9 mouse cellular contexts compared by ENCODE assay signal in the genomic region with DNA sequence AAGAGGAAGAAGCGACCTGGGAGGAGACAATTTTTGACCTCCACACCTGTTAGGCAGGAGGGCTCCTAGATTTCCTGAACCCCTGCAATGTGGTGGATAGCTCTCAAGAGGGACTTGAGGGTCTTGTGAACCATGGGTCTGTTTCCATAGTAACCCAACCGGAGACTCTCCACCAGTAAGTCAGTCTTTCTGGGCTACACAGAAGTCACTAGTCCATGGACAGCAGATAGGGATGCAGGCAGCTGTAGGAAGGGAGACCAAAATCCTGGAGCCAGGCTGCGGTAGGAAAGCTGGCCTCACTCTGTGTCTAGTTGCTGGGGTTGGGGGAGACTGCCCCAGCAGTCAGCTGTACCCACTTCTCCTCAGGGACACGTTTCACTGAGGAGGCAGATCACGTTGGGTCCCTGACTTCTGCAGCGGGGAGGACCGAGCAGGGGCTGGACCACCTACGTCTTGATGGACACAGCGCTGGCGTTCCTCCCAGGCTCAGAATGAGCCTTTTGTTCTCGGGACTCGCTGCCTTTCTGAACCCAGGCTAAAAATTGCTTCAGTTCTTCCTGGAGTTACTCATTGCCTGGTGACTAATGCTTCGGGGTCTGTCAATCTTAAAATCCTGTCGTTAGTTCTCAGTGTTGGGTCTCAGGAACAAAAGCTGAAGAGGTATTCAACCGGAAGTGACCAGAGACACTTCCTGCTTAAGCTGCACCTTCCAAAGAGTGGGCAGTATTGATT. TPM values are rescaled to one million over a fixed set of nuclear protein-coding genes. Genes with fewer than 3 reads are reported as not detected.
DNase-seq lines count a peak whose midpoint lies in the region; ATAC-seq and TF ChIP-seq lines count a peak whose summit lies in the region.
"Had no signal": no experiment of that assay in that cellular context is flagged by ENCODE, and none has a peak within 500 bp of the region (broad histone marks: within the 10 kb centered on the region; RNA-seq: fewer than 3 reads in every experiment).

No protein-coding gene starts in this region.

- ATAC-seq in midbrain, embryonic 11.5 days (ENCODE audit: low FRiP score) = peak; percentile 30; the same call in 1 of the 2 replicates
- 0 out of 2 replicates have a peak, but pooled peaks have one; percentile 52 for ATAC-seq in hindbrain, embryonic 11.5 days (ENCODE audit: low FRiP score)

- TF ChIP-seq POLR2A in cerebellum, adult 2 months (IDR thresholded peaks at IDR 0.05; ENCODE audit: borderline replicate concordance, insufficient read depth, low read length) = no peak

- no peak overlapping the region for H3K9ac ChIP-seq in midbrain, embryonic 11.5 days (ENCODE audit: low read length)
- no peak overlapping the region for H3K9ac ChIP-seq in hindbrain, embryonic 11.5 days (ENCODE audit: low read depth, low read length)

- H3K4me1 ChIP-seq in cerebellum, adult 2 months (ENCODE audit: control insufficient read depth, insufficient read depth, low read length) = peaks cover 4% of the 10 kb centered on the region
- no peaks in the 10 kb centered on the region; the same call in 1 of the 2 replicates for H3K4me1 ChIP-seq in midbrain, embryonic 11.5 days (ENCODE audit: control insufficient read depth, insufficient read depth, low read length)
- H3K4me1 ChIP-seq in midbrain, embryonic 10.5 days = peaks cover 13% of the 10 kb centered on the region
- H3K4me1 ChIP-seq in hindbrain, embryonic 11.5 days (replicated peaks; ENCODE audit: control insufficient read depth, insufficient read depth, low read length) = no peaks in the 10 kb centered on the region

- H3K36me3 ChIP-seq in midbrain, embryonic 11.5 days (ENCODE audit: control insufficient read depth, insufficient read depth, low read length) = no peaks in the 10 kb centered on the region
- H3K36me3 ChIP-seq in midbrain, embryonic 10.5 days = no peaks in the 10 kb centered on the region
- no peaks in the 10 kb centered on the region for H3K36me3 ChIP-seq in hindbrain, embryonic 11.5 days (ENCODE audit: control insufficient read depth, insufficient read depth, low read length)

- H3K4me3 ChIP-seq in cerebellum, adult 2 months (replicated peaks; ENCODE audit: insufficient read depth, low read depth, low read length) = no peak overlapping the region
- H3K4me3 ChIP-seq in midbrain, embryonic 11.5 days (ENCODE audit: low read depth, low read length) = no peak overlapping the region
- H3K4me3 ChIP-seq in midbrain, embryonic 10.5 days = no peak overlapping the region
- H3K4me3 ChIP-seq in hindbrain, embryonic 11.5 days (ENCODE audit: low read depth, low read length) = no peak overlapping the region
- H3K4me3 ChIP-seq: erythroblast, embryonic 14.5 days had no signal

- H3K27ac ChIP-seq in cerebellum, adult 2 months (ENCODE audit: insufficient read depth, low read length) = peak overlapping the region; percentile 72; the same call in 1 of the 2 replicates
- no peak overlapping the region for H3K27ac ChIP-seq in midbrain, embryonic 11.5 days (ENCODE audit: low read depth, low read length)
- H3K27ac ChIP-seq in midbrain, embryonic 10.5 days (replicated peaks) = no peak overlapping the region; the same call in 1 of the 2 replicates
- H3K27ac ChIP-seq in hindbrain, embryonic 11.5 days (ENCODE audit: low read depth, low read length) = no peak overlapping the region

- peak in 1 of 2 experiments; percentile 38 for DNase-seq in cerebellum, adult 2 months
- DNase-seq in cerebellum, adult 9-10 months = no peak
- no peak for DNase-seq in midbrain, embryonic 11.5 days (ENCODE audit: low spot score, missing footprints)
- DNase-seq in midbrain, embryonic 10.5 days (ENCODE audit: low spot score) = no peak
- DNase-seq in hindbrain, embryonic 11.5 days (ENCODE audit: low spot score) = peak; percentile 42
- DNase-seq in neural tube, embryonic 10.5 days (ENCODE audit: extremely low spot score, low spot score) = peak; percentile 36
- DNase-seq in lung, postnatal 14 days = no peak
- DNase-seq in frontal cortex, postnatal 25 days (ENCODE audit: low spot score in 2 of 2) = no peak

- H3K9me3 ChIP-seq in midbrain, embryonic 11.5 days (ENCODE audit: control insufficient read depth, low read length) = no peaks in the 10 kb centered on the region
- H3K9me3 ChIP-seq in midbrain, embryonic 10.5 days (replicated peaks) = no peaks in the 10 kb centered on the region
- no peaks in the 10 kb centered on the region for H3K9me3 ChIP-seq in hindbrain, embryonic 11.5 days (ENCODE audit: control insufficient read depth, low read length)

- no peaks in the 10 kb centered on the region for H3K27me3 ChIP-seq in cerebellum, adult 2 months (ENCODE audit: control insufficient read depth, insufficient read depth, low read length)
- H3K27me3 ChIP-seq in midbrain, embryonic 11.5 days (ENCODE audit: control insufficient read depth, insufficient read depth, low read length) = no peaks in the 10 kb centered on the region
- peaks cover 4% of the 10 kb centered on the region for H3K27me3 ChIP-seq in midbrain, embryonic 10.5 days (ENCODE audit: low read depth, poor library complexity, severe bottlenecking)
- H3K27me3 ChIP-seq in hindbrain, embryonic 11.5 days (ENCODE audit: control insufficient read depth, insufficient read depth, low read length) = no peaks in the 10 kb centered on the region

- no peak overlapping the region for H3K4me2 ChIP-seq in midbrain, embryonic 11.5 days
- H3K4me2 ChIP-seq in hindbrain, embryonic 11.5 days (replicated peaks; ENCODE audit: low read depth, low read length) = peak overlapping the region; percentile 19

- TF ChIP-seq CTCF in cerebellum, adult 2 months (IDR thresholded peaks at IDR 0.05; ENCODE audit: borderline replicate concordance, insufficient read depth, low read depth, low read length) = no peak

- 13% methylated on average over 15 of the region's 15 CpGs for WGBS in cerebellum, adult 2 months
- WGBS in midbrain, embryonic 11.5 days = 43% methylated on average over 15 of the region's 15 CpGs
- 48% methylated on average over 15 of the region's 15 CpGs for WGBS in midbrain, embryonic 10.5 days
- 25% methylated on average over 15 of the region's 15 CpGs for WGBS in hindbrain, embryonic 11.5 days

RNA-seq across cellular contexts. Expression of a gene that starts 6.0 kb away (rescaled TPM):
- 82.0 and 83.5 TPM in 2 replicates for polyA plus RNA-seq in cerebellum, adult 2 months (2012; rRNA removed)
- 6.2 and 6.4 TPM in 2 replicates for polyA plus RNA-seq in midbrain, embryonic 11.5 days (2014; fragmentation: Nextera tagmentation; extraction: Ambion mirVana)
- 10.5 and 11.1 TPM in 2 replicates for polyA plus RNA-seq in midbrain, embryonic 10.5 days (2016; fragmentation: Nextera tagmentation; extraction: Ambion mirVana)
- 6.8 TPM in 2 replicates for polyA plus RNA-seq in hindbrain, embryonic 11.5 days (2014; fragmentation: Nextera tagmentation; extraction: Ambion mirVana)

RNA-seq across cellular contexts. Expression of a gene that starts 45.3 kb away (rescaled TPM):
- polyA plus RNA-seq in cerebellum, adult 2 months (2012; rRNA removed) = 112 and 120 TPM in 2 replicates
- 109 and 115 TPM in 2 replicates for polyA plus RNA-seq in midbrain, embryonic 11.5 days (2014; fragmentation: Nextera tagmentation; extraction: Ambion mirVana)
- polyA plus RNA-seq in midbrain, embryonic 10.5 days (2016; fragmentation: Nextera tagmentation; extraction: Ambion mirVana) = 112 and 114 TPM in 2 replicates
- 115 and 117 TPM in 2 replicates for polyA plus RNA-seq in hindbrain, embryonic 11.5 days (2014; fragmentation: Nextera tagmentation; extraction: Ambion mirVana)

RNA-seq across cellular contexts. Expression of a gene that starts 46.5 kb away (rescaled TPM):
- not detected in 2 replicates for polyA plus RNA-seq in cerebellum, adult 2 months (2012; rRNA removed)
- polyA plus RNA-seq in midbrain, embryonic 11.5 days (2014; fragmentation: Nextera tagmentation; extraction: Ambion mirVana) = not detected in 2 replicates
- polyA plus RNA-seq in midbrain, embryonic 10.5 days (2016; fragmentation: Nextera tagmentation; extraction: Ambion mirVana) = not detected in 2 replicates
- 0.15 TPM in 1 of 2 replicates, not detected in the other for polyA plus RNA-seq in hindbrain, embryonic 11.5 days (2014; fragmentation: Nextera tagmentation; extraction: Ambion mirVana)
- polyA plus RNA-seq: erythroblast, embryonic 14.5 days had no signal

RNA-seq across cellular contexts. Expression of a gene that starts 57.9 kb away (rescaled TPM):
- polyA plus RNA-seq in cerebellum, adult 2 months (2012; rRNA removed) = 596 and 620 TPM in 2 replicates
- polyA plus RNA-seq in midbrain, embryonic 11.5 days (2014; fragmentation: Nextera tagmentation; extraction: Ambion mirVana) = 223 and 244 TPM in 2 replicates
- 319 and 355 TPM in 2 replicates for polyA plus RNA-seq in midbrain, embryonic 10.5 days (2016; fragmentation: Nextera tagmentation; extraction: Ambion mirVana)
- 225 and 242 TPM in 2 replicates for polyA plus RNA-seq in hindbrain, embryonic 11.5 days (2014; fragmentation: Nextera tagmentation; extraction: Ambion mirVana)

Comparison
In these comparisons a context has a peak if more than half of its experiments do, and no peak if none do; other contexts are left out.
1. DNase-seq: peak in hindbrain, embryonic 11.5 days (single experiment) and neural tube, embryonic 10.5 days (single experiment); none in cerebellum, adult 9-10 months (single experiment), midbrain, embryonic 11.5 days (single experiment), midbrain, embryonic 10.5 days (single experiment), lung, postnatal 14 days (single experiment) and frontal cortex, postnatal 25 days (0 of 2).